Mouse (Mus musculus) NIH3T3 (cell line): ENCODE measurements at regions not wholly inside any gene's neighbourhood (a gene's known extent, or its start where the extent isn't known, plus 50 kb on each side); places are given as distances from the start of the nearest gene placed in this dataset.

Source experiments
- DNase-seq: peaks from one replicate; pipeline ENCODE4 v3.0.0-alpha.2; 2012; ENCODE audit warnings: low read depth

- peak; percentile 6 for DNase-seq
Observed at GRCm38 (mm10) chr13:44355771-44356221, 373.5 kb upstream of the Jarid2 start.

- DNase-seq = no peak
Observed at GRCm38 (mm10) chr13:44356981-44357380, 372.3 kb upstream of the Jarid2 start.

DNA sequence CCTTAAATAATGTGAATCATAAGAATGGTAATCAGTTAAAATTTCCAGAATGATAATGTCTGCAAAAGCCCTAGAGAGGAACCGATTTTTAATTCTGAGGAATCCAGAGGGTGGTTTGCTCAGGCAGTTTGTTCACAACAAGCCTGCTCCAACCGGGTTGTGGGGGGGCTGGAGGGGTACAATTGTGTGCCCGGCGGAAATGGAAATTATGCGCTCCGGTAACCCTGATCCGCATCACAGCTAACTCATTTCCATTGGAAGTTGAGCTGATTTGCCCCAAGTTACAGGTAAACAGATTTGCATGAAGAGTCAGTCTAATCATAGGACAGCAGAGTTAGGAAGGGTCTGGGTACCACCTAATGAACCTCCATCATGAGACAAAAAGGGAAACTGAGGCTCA, 369.9 kb upstream of the Jarid2 start:
- DNase-seq = no peak

DNA sequence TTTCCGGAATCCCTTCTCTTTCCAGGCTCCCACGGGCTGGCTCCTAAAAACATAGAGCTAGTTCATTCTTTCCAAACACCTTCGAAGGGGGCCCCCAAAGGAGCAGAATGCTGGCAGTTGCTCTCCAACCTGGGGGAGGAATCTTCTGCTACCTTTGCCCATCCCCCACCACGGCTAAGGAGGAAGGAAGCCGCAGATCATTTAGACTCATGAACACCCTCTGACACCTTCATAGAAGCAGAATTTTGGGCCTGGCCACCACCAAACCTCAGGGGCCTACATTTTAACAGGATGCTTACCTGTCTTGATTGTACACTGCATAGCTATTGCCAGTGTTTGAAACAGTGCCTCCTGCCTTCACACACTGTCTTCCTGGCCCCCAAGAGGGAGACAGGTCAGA, 369.3 kb upstream of the Jarid2 start:
- DNase-seq = no peak

- no peak for DNase-seq
Observed at GRCm38 (mm10) chr13:44360725-44361290, 368.5 kb upstream of the Jarid2 start.

GRCm38 (mm10) chr13:44362293-44363005, 366.8 kb upstream of the Jarid2 start:
- no peak for DNase-seq

- no peak for DNase-seq
Observed at GRCm38 (mm10) chr13:44363016-44363415, 366.3 kb upstream of the Jarid2 start.

DNA sequence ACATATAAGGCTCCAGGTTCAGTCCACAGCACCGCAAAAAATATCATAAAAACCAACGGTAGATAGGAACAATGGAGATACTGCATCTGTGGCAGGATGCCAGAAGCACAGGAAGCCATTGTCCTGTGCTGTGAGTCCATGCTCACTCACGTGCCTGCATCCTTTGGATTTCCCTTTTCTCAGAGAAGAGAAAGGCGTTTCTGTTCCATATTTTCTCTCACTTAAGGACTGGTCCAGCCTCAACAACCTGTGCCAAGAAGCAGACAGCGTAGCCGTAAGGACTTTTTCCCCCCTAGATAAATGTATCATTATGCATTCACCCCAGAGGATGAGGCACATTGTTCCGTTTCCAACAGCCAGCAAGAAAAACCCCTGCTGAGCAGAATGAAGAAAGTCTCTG, 360.0 kb upstream of the Jarid2 start:
- no peak for DNase-seq

DNA sequence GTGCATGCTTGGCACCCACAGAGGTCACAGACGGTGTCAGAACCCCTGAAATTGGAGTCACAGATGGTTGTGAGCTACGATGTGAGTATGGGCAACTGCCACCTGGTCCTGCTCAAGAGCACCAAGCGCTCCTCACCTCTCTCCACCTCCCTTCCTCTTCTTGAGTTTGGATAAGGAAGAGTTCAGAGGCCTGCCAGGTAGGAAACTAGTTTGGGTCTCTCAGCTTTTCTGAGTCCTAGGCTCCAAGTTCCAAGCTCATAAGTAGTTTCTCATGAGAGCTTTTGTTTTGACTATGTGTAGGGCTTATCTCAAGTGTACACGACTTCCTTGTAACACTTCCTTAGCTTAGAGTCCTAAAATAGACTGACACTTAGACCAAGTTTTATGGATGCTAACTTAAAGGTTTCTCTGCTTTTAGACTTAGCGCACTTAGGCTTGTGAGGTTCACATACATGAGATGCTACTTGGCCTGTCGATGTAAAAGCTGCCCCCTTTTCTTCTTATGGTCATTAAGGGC, 356.9 kb upstream of the Jarid2 start:
- DNase-seq = no peak

- DNase-seq = no peak
Observed at GRCm38 (mm10) chr13:44375476-44376159, 353.7 kb upstream of the Jarid2 start.

DNA sequence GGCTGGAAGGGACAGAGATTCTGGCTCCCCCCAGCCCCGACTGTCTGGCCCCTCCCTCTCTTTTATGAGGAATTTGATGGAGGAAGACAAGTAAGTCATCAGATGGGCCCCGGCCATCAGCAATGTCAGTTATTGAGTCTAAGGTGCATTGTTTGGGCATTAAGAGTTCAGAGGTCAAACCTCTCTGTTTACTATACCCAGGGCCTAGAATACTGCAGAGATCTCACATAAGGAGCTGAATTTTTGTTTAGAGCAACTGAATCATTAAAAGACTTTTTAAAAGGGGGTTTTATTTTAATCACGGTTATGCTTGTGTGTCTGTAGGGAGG, 353.1 kb upstream of the Jarid2 start:
- DNase-seq = no peak

DNA sequence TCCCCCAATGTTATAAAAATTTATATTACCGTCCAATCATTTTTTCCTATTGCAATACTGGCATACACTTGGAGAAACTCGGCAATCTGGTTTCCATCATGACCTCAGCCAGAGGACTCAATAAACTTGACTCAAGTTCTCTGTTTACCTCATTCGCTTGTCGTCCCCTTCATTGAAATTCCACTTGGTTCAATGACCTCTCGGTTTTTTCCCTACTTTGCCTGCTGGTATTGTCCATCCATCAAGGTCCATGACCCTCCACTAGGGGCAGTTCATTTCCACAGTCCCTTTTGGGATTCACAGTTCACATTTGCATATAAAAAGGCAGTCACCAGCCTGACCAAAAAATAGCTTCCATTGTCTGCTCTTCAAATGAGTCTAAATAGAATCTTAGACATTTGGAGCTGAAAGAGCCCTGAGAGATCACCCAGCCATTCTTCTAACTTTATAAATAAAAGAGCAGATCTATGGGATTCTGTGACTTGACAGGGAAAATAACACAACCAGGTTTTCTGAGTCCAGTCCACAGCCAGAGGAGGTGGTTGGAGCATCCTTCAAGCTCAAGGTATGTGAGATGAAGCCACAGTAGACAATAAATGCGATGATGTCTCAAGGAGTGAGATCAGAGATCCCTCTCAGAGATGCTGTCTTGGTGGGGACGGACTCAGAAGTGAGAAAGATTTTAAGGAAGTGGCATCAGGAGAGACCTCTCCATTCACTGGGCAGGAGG, 347.4 kb upstream of the Jarid2 start:
- DNase-seq = no peak

DNA sequence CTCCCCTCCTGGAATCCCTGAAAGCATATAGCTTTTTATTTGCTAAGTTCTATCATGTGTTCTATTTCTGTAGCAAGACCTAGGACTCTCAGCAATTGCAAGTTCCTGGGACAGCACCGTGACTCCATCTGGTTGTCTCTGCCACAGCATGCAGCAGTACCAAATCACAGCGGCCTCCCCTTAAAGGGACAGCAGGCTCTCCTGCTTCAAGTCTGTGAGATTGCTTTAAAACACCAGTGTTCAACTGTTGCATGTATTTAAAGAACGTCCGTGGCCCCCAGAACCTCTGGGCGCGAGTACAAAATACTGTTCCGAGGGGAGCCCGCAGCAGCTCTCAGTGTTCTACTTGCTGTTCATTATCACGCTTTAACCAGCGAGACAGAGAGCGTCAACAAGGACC, 346.0 kb upstream of the Jarid2 start:
- no peak for DNase-seq

DNA sequence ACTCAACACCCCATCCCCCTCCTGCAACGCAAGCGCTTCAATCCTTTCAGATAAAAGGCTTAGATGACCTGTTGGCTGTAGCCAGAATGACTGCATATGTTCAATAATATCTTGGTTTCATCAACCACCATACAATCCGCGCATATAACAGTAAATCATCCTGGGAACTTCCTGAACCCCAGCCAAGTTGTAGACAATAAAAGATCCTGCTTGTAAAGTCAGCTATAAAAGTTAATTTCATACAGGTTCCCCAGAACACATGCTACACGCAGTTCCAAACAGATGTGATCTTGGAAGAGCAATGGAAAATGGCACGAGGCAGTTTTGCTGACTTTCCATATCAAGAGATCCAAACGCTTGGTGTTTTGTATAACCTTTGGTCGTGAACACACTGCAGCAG, 342.5 kb upstream of the Jarid2 start:
- no peak for DNase-seq

DNA sequence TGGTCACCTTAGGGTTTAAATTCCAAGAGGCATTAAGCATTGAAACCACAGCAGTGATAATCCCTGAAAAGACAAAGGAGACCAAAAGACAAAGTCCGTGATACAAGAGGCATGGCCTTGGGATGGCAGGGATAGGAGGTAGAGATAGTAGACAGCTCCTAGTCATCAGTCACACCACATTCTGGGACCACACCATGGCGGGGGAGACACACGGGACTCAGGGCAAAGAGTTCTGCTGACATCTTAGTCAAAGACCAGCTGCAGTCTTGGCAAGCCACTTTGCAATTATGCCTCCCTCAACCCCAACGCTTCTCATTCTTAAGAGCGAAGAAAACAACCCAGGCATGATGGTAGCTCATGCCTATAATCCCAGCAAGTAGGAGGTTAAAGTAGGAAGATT, 339.6 kb upstream of the Jarid2 start:
- no peak for DNase-seq

DNA sequence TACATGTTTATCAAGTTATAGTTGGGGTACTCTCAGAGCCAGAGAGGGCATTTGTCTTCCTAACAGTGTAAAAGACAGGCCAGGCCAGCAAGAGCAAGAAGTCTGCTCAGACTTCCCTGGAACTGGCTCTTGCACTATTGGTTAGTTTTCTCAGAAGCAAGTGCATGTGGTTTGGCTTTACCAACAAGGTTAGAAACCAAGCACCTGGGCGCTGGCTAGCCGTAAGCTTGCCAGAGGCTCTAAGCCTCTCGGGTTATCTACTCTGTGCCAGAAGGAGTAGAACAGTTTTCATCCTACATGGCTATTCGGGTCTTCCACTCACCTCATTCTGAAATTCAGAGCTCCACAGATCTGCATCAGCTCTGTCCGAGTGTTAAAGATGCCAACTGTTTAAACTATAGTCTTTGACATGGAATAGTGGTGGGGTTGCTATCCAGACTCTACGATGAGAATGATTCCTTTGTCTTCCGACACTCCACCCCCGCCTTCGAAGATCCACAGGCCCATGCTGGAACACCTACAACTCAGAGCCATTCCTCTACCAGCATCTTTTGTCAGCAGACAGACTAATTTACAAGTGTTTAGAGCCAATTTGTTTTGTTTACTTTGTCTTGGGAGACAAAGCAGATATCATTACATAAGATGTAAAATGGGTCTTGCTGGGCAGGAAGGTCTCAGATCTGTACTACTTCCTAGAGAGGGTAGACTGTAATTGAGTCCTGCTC, 338.4 kb upstream of the Jarid2 start:
- DNase-seq = no peak

DNA sequence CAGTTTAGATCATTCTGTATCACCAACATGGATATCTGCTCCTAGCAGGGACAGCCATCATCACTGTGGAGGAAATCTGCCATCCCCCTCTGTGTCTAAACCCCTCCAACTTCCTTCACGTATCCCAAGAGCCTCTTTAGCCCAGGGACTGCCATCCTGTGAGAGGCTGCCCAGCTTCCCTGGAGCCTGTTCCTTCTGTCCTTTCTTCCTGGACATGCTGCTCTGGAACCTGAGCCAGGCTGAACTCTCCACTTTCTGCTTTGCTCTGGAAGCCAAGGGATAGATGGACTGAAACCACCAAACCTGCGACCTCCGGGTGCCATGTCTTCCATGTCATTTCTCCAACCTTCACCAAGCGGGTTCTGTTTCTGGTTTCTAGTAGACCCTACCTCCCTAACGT, 335.3 kb upstream of the Jarid2 start:
- no peak for DNase-seq

DNA sequence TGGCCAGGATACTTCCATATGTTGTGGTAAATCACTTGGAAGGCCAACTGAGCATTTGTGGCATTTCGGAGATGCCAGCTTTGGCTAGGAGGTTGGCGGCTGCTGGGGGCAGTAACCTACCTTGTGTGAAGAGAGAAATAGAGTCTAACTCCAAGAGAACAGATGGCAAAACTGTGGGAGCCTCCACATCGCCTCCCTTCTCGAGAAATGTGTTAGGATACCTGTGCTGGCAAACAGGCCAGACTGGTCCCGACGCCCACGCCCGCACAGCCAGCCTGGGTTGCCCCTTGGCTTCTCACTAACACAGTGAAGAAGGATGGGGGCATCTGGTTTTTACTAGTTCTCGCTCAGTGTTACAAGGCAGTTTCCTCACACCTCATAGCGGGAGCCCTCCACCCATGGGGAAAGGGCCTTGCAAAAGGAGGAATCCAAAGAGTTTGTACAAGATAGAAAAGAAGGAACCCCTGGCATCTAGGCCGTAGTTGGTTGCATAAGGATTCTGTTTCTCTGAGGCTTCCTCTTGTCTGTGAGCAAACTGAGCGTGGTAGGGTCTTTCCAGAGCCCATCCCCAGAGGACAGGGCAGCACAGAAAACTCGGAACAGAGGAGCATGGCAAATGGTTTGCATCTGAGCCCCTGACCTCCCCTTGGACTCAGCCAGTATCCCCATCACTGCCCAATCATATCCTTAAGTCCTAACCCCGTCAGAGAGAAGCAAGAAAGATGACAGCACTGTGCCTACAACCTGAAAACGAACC, 330.5 kb upstream of the Jarid2 start:
- DNase-seq = no peak

- DNase-seq = no peak
Observed at GRCm38 (mm10) chr13:44399370-44399685, 329.9 kb upstream of the Jarid2 start.

DNA sequence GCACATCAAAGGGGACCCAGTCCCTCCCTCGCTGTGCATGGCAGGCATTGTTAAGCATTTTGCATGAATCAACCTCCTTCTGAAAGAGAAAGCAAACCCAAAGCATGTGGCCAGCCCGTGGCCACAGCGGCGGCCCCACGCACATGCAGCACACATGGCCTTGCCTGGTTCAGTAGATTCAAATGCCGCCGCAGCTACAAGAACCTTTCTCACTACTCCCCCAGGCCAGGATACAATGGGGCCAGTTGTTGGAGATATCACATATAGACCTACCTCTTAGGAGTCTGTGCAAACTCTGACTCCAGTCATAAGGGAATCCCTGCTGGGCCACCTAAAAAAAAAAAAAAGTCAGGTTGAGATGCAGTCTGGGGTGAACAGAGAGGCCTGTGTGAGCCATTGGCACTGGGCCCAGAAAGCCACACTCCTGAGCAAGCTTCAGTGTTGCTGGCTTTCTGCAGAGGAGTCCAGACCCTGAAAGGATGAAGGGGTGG, 329.4 kb upstream of the Jarid2 start:
- peak; percentile 2 for DNase-seq

- DNase-seq = no peak
Observed at GRCm38 (mm10) chr13:44404010-44404575, 325.2 kb upstream of the Jarid2 start.
